Mouse (Mus musculus): Measurements from ENCODE around the gene Mau2.

- TF ChIP-seq CTCF (IDR thresholded peaks at IDR 0.05; ENCODE audit: extremely low read depth, insufficient read depth, insufficient read length, insufficient replicate concordance): no peak
- TF ChIP-seq POLR2A (IDR thresholded peaks at IDR 0.05; ENCODE audit: low read depth, low read length): no peak
Observed at GRCm38 (mm10) chr8:69995422-69995775, 47.1 kb downstream of the Mau2 start.
